Mouse (Mus musculus) limb, embryonic 10.5 days (tissue): Measurements from ENCODE around the gene Mrpl18. TPM values are rescaled to one million over a fixed set of nuclear protein-coding genes. Genes with fewer than 3 reads are reported as not detected.
"Not testable (repeated sequence)": the region's sequence is repeated elsewhere in the genome, so short reads cannot be mapped to it uniquely, and the experiment has no call there.

Experiments used
- DNase-seq: peaks from one replicate; pipeline ENCODE4 v3.0.0-alpha.2; 2017; ENCODE audit warnings: low spot score
- H3K27ac ChIP-seq: fragments of 300-500 bp; sonication (generic); 2 replicates; pipeline ENCODE4 v1.5.1; 2016; ENCODE audit warnings: mild to moderate bottlenecking
- H3K27me3 ChIP-seq: fragments of 300-500 bp; sonication (generic); 2 replicates; pipeline ENCODE4 v1.6.1; 2016; ENCODE audit warnings: low read depth, mild to moderate bottlenecking; ENCODE audit not compliant: poor library complexity, severe bottlenecking
- H3K36me3 ChIP-seq: fragments of 300-500 bp; sonication (generic); 2 replicates; pipeline ENCODE4 v1.6.1; 2016; ENCODE audit warnings: mild to moderate bottlenecking, moderate library complexity
- H3K4me1 ChIP-seq: fragments of 300-500 bp; sonication (generic); 2 replicates; pipeline ENCODE4 v1.6.1; 2016
- H3K4me3 ChIP-seq: fragments of 300-500 bp; sonication (generic); 2 replicates; pipeline ENCODE4 v1.5.1; 2016; ENCODE audit warnings: mild to moderate bottlenecking, moderate library complexity
- H3K9me3 ChIP-seq: fragments of 300-500 bp; sonication (generic); replicated peaks from 2 replicates; pipeline ENCODE4 v1.6.1; 2016; ENCODE audit warnings: mild to moderate bottlenecking
- WGBS: fragments of 180-500 bp; shearing (Covaris S2); methylation state at CpG from one replicate; pipeline ENCODE4 v1.1.7; 2016; 5-methylcytosine and 5-hydroxymethylcytosine counted together
- polyA plus RNA-seq: library from polyadenylated mRNA; unstranded; fragments of >200 nt; fragmentation: Nextera tagmentation; extraction: Ambion mirVana; gene quantifications from 2 replicates; pipeline ENCODE4 v1.2.1, GENCODE M21; 2016

Gene Mrpl18
- polyA plus RNA-seq, result 200 and 227 TPM in 2 replicates

DNA sequence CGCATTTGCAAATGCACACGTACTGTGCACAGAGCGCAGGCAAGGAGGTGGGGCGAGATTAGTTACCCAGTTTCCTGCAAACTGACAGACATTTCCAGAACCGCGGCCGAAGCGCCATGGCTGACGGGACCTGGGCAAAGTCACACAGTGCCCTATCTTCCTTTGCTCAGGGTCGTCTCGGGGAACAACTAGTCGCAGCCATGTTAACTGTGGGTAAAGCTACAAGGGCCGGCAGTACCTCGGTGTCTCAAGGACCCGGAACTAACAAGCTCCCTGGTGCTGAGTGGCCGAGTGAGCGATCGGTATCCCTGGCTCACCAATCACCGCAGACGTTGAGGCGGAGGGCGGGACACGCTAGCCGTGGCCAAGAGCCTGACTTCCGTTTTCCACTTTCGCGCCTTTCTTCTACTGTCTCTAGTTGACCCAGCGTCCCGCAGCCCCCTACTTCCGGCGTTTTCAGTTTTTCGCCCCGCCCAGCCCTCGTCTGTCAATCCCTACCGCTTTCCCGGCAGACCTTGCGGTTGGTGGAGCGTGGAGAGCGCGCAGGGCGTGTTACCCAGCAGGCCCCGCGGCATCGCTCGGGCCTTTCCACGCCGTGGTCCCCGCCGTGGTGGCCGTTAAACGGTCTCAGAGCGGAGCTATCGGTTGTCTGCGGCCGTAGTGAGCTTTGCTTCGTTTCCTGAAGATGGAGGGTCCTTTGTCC lies at the start of gene Mrpl18:
Gene Mrpl18, minus strand, starts transcription at position 465 of the 703 bp plus-strand sequence.
- peaks cover 2% of the 10 kb centered on the region; the same call in 1 of the 2 replicates for H3K4me1 ChIP-seq
- peak; percentile 98 for DNase-seq
- under 1% methylated on average over 56 of the region's 56 CpGs for WGBS
- no peaks in the 10 kb centered on the region for H3K27me3 ChIP-seq
- no peaks in the 10 kb centered on the region for H3K9me3 ChIP-seq
- peaks cover 69% of the 10 kb centered on the region for H3K36me3 ChIP-seq
- peak within 1 kb of the TSS; percentile 96 for H3K4me3 ChIP-seq
- peak within 1 kb of the TSS; percentile 97 for H3K27ac ChIP-seq

DNA sequence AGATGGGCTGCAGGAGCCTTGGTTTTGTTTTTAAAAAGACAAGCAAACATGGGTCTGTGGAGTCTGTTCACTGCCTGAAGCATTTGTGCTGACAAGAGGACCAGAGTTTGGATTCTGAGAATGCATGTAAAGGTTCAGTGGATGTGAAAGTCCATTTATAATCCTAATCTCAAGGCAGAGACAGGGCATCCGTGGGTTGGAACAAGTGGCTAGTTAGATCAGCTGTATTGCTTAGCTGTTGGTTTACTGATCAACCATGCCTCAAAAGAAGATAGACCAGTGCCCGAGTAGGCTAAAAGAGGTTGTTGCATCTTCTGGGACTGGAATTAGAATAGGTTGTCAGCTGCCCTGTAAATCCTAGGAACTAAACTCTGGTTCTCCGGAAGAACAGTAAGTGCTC lies 47.3 kb upstream of the Mrpl18 start:
- no peak overlapping the region for H3K27ac ChIP-seq
- H3K4me1 ChIP-seq, result peaks cover 7% of the 10 kb centered on the region
- no peak for DNase-seq
- H3K4me3 ChIP-seq, result no peak overlapping the region
- peaks cover 40% of the 10 kb centered on the region for H3K36me3 ChIP-seq
- WGBS, result 88% methylated on average over 3 of the region's 3 CpGs
- H3K27me3 ChIP-seq, result no peaks in the 10 kb centered on the region
- H3K9me3 ChIP-seq, result no peaks in the 10 kb centered on the region

DNA sequence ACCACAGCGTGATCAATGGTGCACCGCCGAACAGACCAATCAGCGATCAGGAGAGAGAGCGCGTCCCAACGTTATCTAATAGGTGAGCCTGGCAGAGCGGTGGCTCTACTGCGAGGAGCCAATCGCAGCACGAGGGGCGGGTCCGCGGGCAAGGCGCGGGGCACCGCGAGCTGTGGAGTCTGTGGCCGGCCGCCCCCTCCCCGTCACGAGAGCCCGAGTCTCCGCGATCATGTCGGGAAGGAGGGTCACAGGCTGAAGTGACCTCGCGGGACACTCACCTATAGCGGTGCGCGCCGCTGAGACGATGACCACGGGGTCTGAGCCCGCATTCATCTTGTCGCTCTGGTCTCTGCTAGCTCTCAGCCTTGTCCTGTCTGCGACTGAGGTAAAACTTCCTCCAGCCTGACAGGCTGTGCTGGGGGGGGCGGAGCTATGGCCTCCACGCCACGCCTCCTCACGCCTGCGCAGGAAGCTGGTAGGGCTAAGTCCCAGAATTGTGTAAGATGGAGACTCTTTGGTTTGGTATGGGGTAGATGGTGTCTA lies 44.3 kb upstream of the Mrpl18 start, which contains the start of gene Acat2:
Gene Acat2, minus strand, starts transcription at position 417 of the 543 bp plus-strand sequence.
- Histone ChIP-seq H3K9me3 (no peaks in the 10 kb centered on the region), H3K4me1 (peaks cover 7% of the 10 kb centered on the region), H3K4me3 (peak within 1 kb of the TSS; percentile 75), H3K27ac (peak within 1 kb of the TSS; percentile 89), H3K27me3 (no peaks in the 10 kb centered on the region), H3K36me3 (peaks cover 32% of the 10 kb centered on the region)
- WGBS, result under 1% methylated on average over 42 of the region's 42 CpGs
- DNase-seq, result peak; percentile 91

DNA sequence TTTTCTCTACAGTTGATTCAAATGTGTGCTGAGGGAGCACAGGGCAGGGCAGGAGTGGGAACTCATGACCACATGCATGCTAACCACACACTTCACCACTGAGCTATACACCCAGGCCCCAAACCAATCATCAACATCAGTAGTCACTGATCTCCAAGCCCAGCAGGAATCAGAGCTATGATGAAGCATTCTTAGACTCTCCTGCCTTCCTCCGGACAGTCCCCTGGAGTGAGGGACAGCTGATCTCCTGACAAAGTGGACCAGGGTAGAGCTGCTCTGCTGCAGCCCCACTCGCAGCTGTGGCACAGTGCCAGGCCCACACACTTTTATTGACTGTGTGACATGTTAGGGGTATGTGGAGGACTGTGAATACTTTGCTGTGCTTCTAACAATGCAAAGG lies 43.2 kb upstream of the Mrpl18 start:
- not testable (repeated sequence) for DNase-seq, H3K4me3 ChIP-seq, H3K9me3 ChIP-seq, H3K27ac ChIP-seq, H3K4me1 ChIP-seq, H3K27me3 ChIP-seq
- WGBS, result 85% methylated on average over 1 of the region's 2 CpGs
- H3K36me3 ChIP-seq, result peaks cover 26% of the 10 kb centered on the region

DNA sequence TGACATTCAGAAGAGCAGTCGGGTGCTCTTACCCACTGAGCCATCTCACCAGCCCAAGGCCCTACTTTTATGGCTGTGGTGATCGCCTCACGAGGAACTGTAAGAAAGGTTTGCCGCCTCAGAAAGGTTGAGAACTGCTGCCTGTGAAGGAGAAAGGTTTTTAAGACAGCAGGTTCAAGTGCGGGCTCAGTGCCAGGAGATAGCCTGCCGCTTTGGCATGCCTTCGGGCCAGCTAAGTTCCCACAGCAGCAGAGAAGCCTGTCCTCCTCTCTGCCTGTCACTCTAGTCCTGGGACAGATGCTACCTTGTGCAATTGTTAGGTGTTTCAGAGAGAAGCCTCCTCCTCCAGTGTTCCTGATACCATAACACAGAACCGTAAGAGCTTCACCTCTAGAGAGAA lies 40.5 kb upstream of the Mrpl18 start:
- WGBS, result 94% methylated on average over 8 of the region's 8 CpGs
- peaks cover 7% of the 10 kb centered on the region for H3K4me1 ChIP-seq
- H3K36me3 ChIP-seq, result peaks cover 48% of the 10 kb centered on the region
- no peaks in the 10 kb centered on the region for H3K27me3 ChIP-seq
- no peaks in the 10 kb centered on the region for H3K9me3 ChIP-seq
- H3K4me3 ChIP-seq, result no peak overlapping the region
- H3K27ac ChIP-seq, result no peak overlapping the region
- no peak for DNase-seq

DNA sequence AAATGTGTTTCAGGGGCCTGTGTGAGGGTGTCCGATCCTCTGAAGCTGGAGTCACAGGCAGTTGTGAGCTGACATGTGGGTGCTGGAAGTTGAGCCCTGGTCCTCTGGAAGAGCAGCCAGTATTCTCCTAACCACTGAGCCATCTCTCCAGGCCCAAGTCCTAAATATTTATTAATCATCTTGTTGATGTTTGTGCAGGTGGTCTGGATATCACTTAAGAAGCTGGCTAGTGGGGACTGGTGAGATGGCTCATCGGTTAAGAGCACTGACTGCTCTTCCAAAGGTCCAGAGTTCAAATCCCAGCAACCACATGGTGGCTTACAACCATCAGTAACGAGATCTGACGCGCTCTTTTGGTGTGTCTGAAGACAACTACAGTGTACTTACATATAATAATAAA lies 33.5 kb upstream of the Mrpl18 start:
- no peak overlapping the region for H3K27ac ChIP-seq
- no peak for DNase-seq
- H3K4me1 ChIP-seq, result no peaks in the 10 kb centered on the region
- H3K4me3 ChIP-seq, result no peak overlapping the region
- peaks cover 80% of the 10 kb centered on the region for H3K36me3 ChIP-seq
- H3K9me3 ChIP-seq, result no peaks in the 10 kb centered on the region
- no peaks in the 10 kb centered on the region for H3K27me3 ChIP-seq
- WGBS, result 92% methylated on average over 5 of the region's 5 CpGs

DNA sequence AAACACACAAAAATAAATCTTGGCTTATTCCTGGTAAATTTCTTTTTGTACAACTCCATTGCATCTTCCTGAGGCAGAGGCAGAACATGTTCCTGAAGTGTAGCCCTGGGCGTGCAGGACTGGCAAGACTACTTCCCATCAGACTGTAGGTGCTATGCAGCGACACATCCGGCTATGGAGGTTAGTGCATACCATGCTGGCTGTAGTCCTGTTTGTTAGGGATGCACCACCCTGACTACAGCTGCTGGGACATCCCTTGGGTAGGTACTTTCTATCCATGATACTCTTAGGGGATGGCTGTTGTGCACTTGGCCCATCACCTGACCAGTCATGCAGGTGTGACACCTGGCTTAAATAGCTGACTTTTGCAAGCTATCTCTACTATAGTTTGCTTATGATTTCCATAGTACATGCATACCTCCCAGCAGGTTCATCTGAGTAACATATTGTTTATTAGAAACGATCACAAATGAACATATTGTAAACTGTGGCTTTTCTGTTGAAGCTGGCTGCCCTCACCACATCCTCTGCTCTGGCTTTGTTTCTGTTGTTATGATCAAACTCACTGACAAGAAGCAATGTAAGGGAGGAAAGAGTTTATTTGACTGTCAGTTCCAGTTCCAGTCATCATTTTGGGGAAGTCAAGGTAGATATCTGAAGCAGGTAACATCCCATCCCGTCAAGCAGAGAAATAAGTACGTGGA lies 26.5 kb upstream of the Mrpl18 start:
- 94% methylated on average over 6 of the region's 6 CpGs for WGBS
- Histone ChIP-seq H3K27me3 (no peaks in the 10 kb centered on the region), H3K9me3 (no peaks in the 10 kb centered on the region), H3K27ac (no peak overlapping the region), H3K36me3 (peaks cover 51% of the 10 kb centered on the region), H3K4me1 (peaks cover 7% of the 10 kb centered on the region), H3K4me3 (no peak overlapping the region)
- no peak for DNase-seq

DNA sequence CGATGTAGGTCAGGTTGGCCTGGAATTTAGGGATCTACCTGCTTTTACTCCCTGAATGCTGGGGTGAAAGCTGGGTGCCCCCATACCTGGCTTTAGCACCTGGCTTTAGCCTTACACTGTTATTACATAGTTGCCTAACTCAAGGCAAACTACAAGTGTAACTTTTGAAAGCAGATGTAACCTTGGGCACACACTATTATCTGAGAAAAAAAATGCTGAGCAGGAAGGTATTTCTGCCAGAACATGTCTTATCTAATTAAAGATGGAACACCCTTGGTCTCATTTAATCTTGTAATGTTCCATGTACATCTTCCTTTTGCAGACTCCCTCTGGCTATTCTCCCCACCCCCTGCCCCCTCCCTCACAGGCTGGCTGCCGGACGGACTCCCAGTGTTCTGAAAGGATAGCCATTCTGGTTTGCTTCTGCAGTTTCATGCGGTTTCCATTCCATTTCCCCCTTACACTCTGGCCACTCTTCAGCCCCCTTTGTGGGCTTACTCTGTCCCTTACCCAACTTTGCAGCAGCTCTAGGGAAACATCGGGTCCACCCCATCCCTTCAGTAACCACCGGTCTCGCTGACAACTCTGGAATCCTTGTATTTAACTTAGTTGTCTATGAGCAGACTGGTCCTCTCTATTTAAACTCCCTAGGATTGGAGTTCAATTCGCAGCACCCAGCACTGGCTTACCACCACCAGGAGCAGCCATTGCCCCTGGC lies 25.6 kb upstream of the Mrpl18 start:
- H3K9me3 ChIP-seq, result no peaks in the 10 kb centered on the region
- WGBS, result 83% methylated on average over 8 of the region's 8 CpGs

DNA sequence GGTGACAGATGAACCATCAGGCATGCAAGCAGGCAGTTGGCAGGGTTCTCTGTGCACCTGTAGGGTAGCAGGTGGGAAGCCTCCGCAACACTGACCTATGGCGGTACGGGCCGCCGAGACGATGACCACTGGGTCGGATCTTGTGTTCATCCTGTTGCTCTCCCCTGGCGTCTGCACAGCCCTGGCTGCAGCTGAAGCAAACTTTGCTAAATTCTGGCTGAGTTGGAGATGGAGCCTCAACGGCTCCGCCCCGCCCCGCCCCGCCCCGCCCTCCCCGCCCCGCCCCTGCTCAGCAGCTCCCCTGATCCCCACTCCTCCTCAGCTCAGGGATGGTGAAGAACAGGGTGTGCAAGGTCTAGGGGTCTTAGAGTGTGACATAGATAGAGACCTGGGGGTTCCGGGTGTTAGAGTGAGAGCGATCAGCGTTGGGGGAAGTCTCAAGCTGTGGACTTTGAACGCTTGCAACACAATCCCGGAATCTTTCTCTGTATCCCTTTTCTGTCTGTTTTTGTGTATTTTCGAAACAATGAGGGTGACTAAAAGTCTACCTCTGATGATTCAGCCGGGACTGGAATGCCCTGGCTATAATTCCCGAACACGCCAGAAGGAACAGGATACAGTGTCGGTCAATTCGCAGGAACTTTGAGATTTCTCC lies 24.1 kb upstream of the Mrpl18 start, which contains the start of gene Acat3:
Gene Acat3, minus strand, starts transcription at position 450 of the 655 bp plus-strand sequence.
- Histone ChIP-seq H3K9me3 (no peaks in the 10 kb centered on the region), H3K27ac (no peak within 1 kb of the TSS), H3K4me1 (peaks cover 7% of the 10 kb centered on the region), H3K4me3 (peak within 1 kb of the TSS; percentile 38), H3K27me3 (no peaks in the 10 kb centered on the region), H3K36me3 (peaks cover 32% of the 10 kb centered on the region)
- 20% methylated on average over 27 of the region's 27 CpGs for WGBS
- peak; percentile 44 for DNase-seq

More for the DNA sequence above, 25.6 kb upstream of the Mrpl18 start:
- no peak overlapping the region for H3K27ac ChIP-seq
- no peaks in the 10 kb centered on the region for H3K27me3 ChIP-seq
- peaks cover 7% of the 10 kb centered on the region for H3K4me1 ChIP-seq
- H3K36me3 ChIP-seq, result peaks cover 45% of the 10 kb centered on the region
- H3K4me3 ChIP-seq, result no peak overlapping the region
- no peak for DNase-seq

DNA sequence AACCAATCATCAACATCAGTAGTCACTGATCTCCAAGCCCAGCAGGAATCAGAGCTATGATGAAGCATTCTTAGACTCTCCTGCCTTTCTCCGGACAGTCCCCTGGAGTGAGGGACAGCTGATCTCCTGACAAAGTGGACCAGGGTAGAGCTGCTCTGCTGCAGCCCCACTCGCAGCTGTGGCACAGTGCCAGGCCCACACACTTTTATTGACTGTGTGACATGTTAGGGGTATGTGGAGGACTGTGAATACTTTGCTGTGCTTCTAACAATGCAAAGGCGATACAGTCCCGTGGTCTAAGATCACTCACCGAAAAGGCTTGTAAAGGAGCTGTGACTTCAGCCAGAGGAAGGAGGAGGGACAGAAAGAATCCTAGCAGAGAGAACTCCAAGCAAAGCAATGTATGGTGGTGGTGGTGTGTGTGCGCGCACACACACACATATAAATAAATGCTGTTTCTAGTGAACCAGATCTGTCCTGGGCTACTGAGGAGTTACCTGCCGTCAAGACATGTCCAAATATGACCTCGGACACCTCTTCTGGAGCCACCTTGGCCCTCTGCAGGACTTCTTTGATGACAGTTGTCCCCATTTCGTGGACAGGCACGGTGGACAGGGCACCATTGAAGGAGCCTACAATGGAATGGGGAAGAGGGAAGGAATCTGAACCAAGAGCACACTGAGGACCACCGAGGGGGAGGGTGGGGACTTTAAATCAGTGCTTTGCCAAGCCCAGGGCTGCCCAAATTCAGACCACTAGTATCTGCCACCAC lies 23.4 kb upstream of the Mrpl18 start:
- DNase-seq, H3K27ac ChIP-seq, H3K27me3 ChIP-seq, H3K4me1 ChIP-seq, H3K9me3 ChIP-seq: not testable (repeated sequence)
- Histone ChIP-seq H3K36me3 (peaks cover 24% of the 10 kb centered on the region), H3K4me3 (peak overlapping the region; percentile 38)
- 59% methylated on average over 4 of the region's 12 CpGs for WGBS

DNA sequence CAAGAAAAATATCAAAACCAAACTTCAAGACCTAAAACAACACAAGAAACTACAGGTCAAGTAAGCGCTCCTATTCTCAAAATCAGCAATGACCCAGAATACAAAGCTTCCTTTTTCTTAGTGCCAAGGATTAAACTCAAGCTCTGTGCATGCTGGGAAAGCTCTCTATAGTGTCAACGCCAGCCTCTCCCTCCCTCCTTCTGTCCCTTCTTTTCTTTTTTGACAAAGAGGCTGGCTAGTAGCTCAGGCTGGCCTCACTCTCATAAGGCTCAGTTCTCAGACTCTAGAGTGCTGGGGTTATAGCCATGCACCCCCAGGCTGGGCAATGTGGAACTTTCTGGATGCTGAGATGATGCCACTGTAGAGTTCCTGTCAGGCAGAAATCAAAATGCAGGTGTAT lies 21.9 kb upstream of the Mrpl18 start:
- Histone ChIP-seq H3K36me3 (peaks cover 11% of the 10 kb centered on the region), H3K4me3 (no peak overlapping the region), H3K4me1 (peaks cover 7% of the 10 kb centered on the region), H3K27me3 (no peaks in the 10 kb centered on the region), H3K9me3 (no peaks in the 10 kb centered on the region), H3K27ac (no peak overlapping the region)
- DNase-seq, result no peak
- 54% methylated on average over 2 of the region's 2 CpGs for WGBS
